Mouse (Mus musculus): Measurements from ENCODE around the gene Pcgf2.

- TF ChIP-seq CEBPB (IDR thresholded peaks at IDR 0.05; ENCODE audit: insufficient read depth, poor library complexity, severe bottlenecking): no peak
- TF ChIP-seq POLR2A (IDR thresholded peaks at IDR 0.05; ENCODE audit: insufficient read length, low read depth): no peak
- TF ChIP-seq E2F4 (IDR thresholded peaks at IDR 0.05; ENCODE audit: insufficient read depth): no peak
- TF ChIP-seq MYOG (IDR thresholded peaks at IDR 0.05; ENCODE audit: control insufficient read depth in 1 of 3, insufficient read depth in 1 of 3, insufficient read length in 2 of 3, low read depth in 2 of 3): no peak
- no peak for TF ChIP-seq SRF (IDR thresholded peaks at IDR 0.05; ENCODE audit: control insufficient read depth, insufficient read length, low read depth)
- TF ChIP-seq MYOD1 (IDR thresholded peaks at IDR 0.05; ENCODE audit: control insufficient read depth in 1 of 3, insufficient read length in 2 of 3, low read depth in 2 of 3): no peak
- no peak for TF ChIP-seq REST (IDR thresholded peaks at IDR 0.05; ENCODE audit: insufficient read depth, insufficient read length)
- TF ChIP-seq POLR2AphosphoS2 (IDR thresholded peaks at IDR 0.05; ENCODE audit: insufficient read length, low read depth): no peak
- TF ChIP-seq MAX (IDR thresholded peaks at IDR 0.05; ENCODE audit: low read depth): no peak
- no peak for TF ChIP-seq USF1 (IDR thresholded peaks at IDR 0.05; ENCODE audit: low read depth)
These were observed 46.1 kb downstream of the Pcgf2 start for GRCm38 (mm10) chr11:97654210-97654609.

All from myocyte (in vitro differentiated cells).